Mouse (Mus musculus) heart, embryonic 13.5 days (tissue): ENCODE data around the gene Rbfox1. TPM values are rescaled to one million over a fixed set of nuclear protein-coding genes. Genes with fewer than 3 reads are reported as not detected.

Source experiments
- ATAC-seq: fragments of 200-750 bp; cut with Nextera tagmentation; 2 replicates; pipeline ENCODE4 v1.8.0; 2017; ENCODE audit warnings: moderate TSS enrichment; ENCODE audit not compliant: insufficient number of reproducible peaks, low FRiP score, low TSS enrichment; ENCODE audit errors: extremely low read depth
- H3K27ac ChIP-seq: fragments of 300-500 bp; sonication (generic); replicated peaks from 2 replicates; pipeline ENCODE4 v1.5.1; 2015; ENCODE audit warnings: moderate library complexity, mild to moderate bottlenecking, inconsistent platforms
- H3K27me3 ChIP-seq: fragments of 300-500 bp; sonication (generic); replicated peaks from 2 replicates; pipeline ENCODE4 v1.6.1; 2015; ENCODE audit warnings: mild to moderate bottlenecking, inconsistent platforms
- H3K36me3 ChIP-seq: fragments of 300-500 bp; sonication (generic); 2 replicates; pipeline ENCODE4 v1.6.1; 2015; ENCODE audit warnings: mild to moderate bottlenecking, inconsistent platforms
- H3K4me1 ChIP-seq: fragments of 300-500 bp; sonication (generic); 2 replicates; pipeline ENCODE4 v1.6.1; 2015; ENCODE audit warnings: inconsistent platforms
- H3K4me2 ChIP-seq: fragments of 300-500 bp; sonication (generic); 2 replicates; pipeline ENCODE4 v1.6.1; 2015; ENCODE audit warnings: inconsistent platforms, mild to moderate bottlenecking, moderate library complexity
- H3K4me3 ChIP-seq: fragments of 300-500 bp; sonication (generic); 2 replicates; pipeline ENCODE4 v1.5.1; 2015; ENCODE audit warnings: moderate library complexity, mild to moderate bottlenecking, inconsistent platforms
- H3K9ac ChIP-seq: fragments of 300-500 bp; sonication (generic); 2 replicates; pipeline ENCODE4 v1.6.1; 2015; ENCODE audit warnings: inconsistent platforms, mild to moderate bottlenecking, moderate library complexity
- H3K9me3 ChIP-seq: fragments of 300-500 bp; sonication (generic); 2 replicates; pipeline ENCODE4 v1.6.1; 2016; ENCODE audit warnings: inconsistent platforms
- whole genome bisulfite sequencing: fragments of 180-500 bp; shearing (Covaris S2); methylation state at CpG from one replicate; pipeline ENCODE4 v1.1.7; 2015; ENCODE audit warnings: mixed read lengths; 5-methylcytosine and 5-hydroxymethylcytosine counted together
- polyA plus RNA-seq: library from polyadenylated mRNA; unstranded; fragments of >200 nt; fragmentation: Nextera tagmentation; extraction: Ambion mirVana; gene quantifications from 2 replicates; pipeline ENCODE4 v1.2.1, GENCODE M21; 2015

Gene Rbfox1
- polyA plus RNA-seq, 1 experiment from 2014 or later = 2.8 TPM

- Histone ChIP-seq H3K4me2 (no peak overlapping the region), H3K4me3 (no peak overlapping the region), H3K4me1 (no peaks in the 10 kb centered on the region), H3K36me3 (no peaks in the 10 kb centered on the region), H3K27me3 (no peaks in the 10 kb centered on the region), H3K27ac (no peak overlapping the region), H3K9ac (no peak overlapping the region), H3K9me3 (no peaks in the 10 kb centered on the region)
- 69% methylated on average over 7 of the region's 7 CpGs for WGBS
- ATAC-seq = no peak
Measured at GRCm38 (mm10) chr16:6037009-6037408, 151.9 kb downstream of the Rbfox1 start.

GRCm38 (mm10) chr16:6042766-6043165, 157.6 kb downstream of the Rbfox1 start:
- Histone ChIP-seq H3K27me3 (no peaks in the 10 kb centered on the region), H3K4me3 (no peak overlapping the region), H3K4me2 (no peak overlapping the region), H3K36me3 (no peaks in the 10 kb centered on the region), H3K4me1 (peaks cover 7% of the 10 kb centered on the region), H3K9me3 (no peaks in the 10 kb centered on the region), H3K9ac (no peak overlapping the region), H3K27ac (no peak overlapping the region)
- 59% methylated on average over 3 of the region's 3 CpGs for WGBS
- ATAC-seq = no peak

GRCm38 (mm10) chr16:6048601-6049000, 163.4 kb downstream of the Rbfox1 start:
- Histone ChIP-seq H3K4me1 (no peaks in the 10 kb centered on the region), H3K27ac (no peak overlapping the region), H3K4me3 (no peak overlapping the region), H3K9me3 (no peaks in the 10 kb centered on the region), H3K4me2 (no peak overlapping the region), H3K36me3 (no peaks in the 10 kb centered on the region), H3K27me3 (no peaks in the 10 kb centered on the region), H3K9ac (no peak overlapping the region)
- ATAC-seq = no peak
- WGBS = 70% methylated on average over 1 of the region's 1 CpGs

GRCm38 (mm10) chr16:6062495-6062894, 177.3 kb downstream of the Rbfox1 start:
- WGBS = 76% methylated on average over 1 of the region's 1 CpGs
- no peak overlapping the region for H3K9ac ChIP-seq
- H3K4me3 ChIP-seq = no peak overlapping the region
- H3K4me1 ChIP-seq = peaks cover 7% of the 10 kb centered on the region
- H3K27me3 ChIP-seq = no peaks in the 10 kb centered on the region
- no peak overlapping the region for H3K27ac ChIP-seq
- ATAC-seq = no peak
- H3K4me2 ChIP-seq = no peak overlapping the region
- H3K9me3 ChIP-seq = no peaks in the 10 kb centered on the region
- H3K36me3 ChIP-seq = no peaks in the 10 kb centered on the region

GRCm38 (mm10) chr16:6065481-6065880, 180.3 kb downstream of the Rbfox1 start:
- WGBS = 80% methylated on average over 4 of the region's 4 CpGs
- no peak for ATAC-seq
- Histone ChIP-seq H3K4me2 (no peak overlapping the region), H3K27ac (no peak overlapping the region), H3K27me3 (no peaks in the 10 kb centered on the region), H3K36me3 (no peaks in the 10 kb centered on the region), H3K4me1 (peaks cover 7% of the 10 kb centered on the region), H3K4me3 (no peak overlapping the region), H3K9ac (no peak overlapping the region), H3K9me3 (no peaks in the 10 kb centered on the region)

GRCm38 (mm10) chr16:6075442-6076050, 190.4 kb downstream of the Rbfox1 start:
- no peaks in the 10 kb centered on the region for H3K36me3 ChIP-seq
- H3K9ac ChIP-seq = no peak overlapping the region
- no peak for ATAC-seq
- no peak overlapping the region for H3K27ac ChIP-seq
- H3K27me3 ChIP-seq = no peaks in the 10 kb centered on the region
- WGBS = 81% methylated on average over 10 of the region's 10 CpGs
- H3K9me3 ChIP-seq = peaks cover 2% of the 10 kb centered on the region; the same call in 1 of the 2 replicates
- H3K4me2 ChIP-seq = no peak overlapping the region
- H3K4me3 ChIP-seq = no peak overlapping the region
- peaks cover 2% of the 10 kb centered on the region for H3K4me1 ChIP-seq

- H3K27ac ChIP-seq = no peak overlapping the region
- no peak overlapping the region for H3K4me3 ChIP-seq
- ATAC-seq = no peak
- H3K9me3 ChIP-seq = no peaks in the 10 kb centered on the region
- no peak overlapping the region for H3K4me2 ChIP-seq
- no peaks in the 10 kb centered on the region for H3K36me3 ChIP-seq
- 80% methylated on average over 4 of the region's 4 CpGs for WGBS
- H3K9ac ChIP-seq = no peak overlapping the region
- peaks cover 9% of the 10 kb centered on the region for H3K4me1 ChIP-seq
- H3K27me3 ChIP-seq = no peaks in the 10 kb centered on the region
Measured at GRCm38 (mm10) chr16:6079017-6079416, 193.9 kb downstream of the Rbfox1 start.

GRCm38 (mm10) chr16:6084701-6085365, 199.7 kb downstream of the Rbfox1 start:
- Histone ChIP-seq H3K4me1 (peaks cover 31% of the 10 kb centered on the region), H3K36me3 (no peaks in the 10 kb centered on the region), H3K9ac (no peak overlapping the region), H3K9me3 (no peaks in the 10 kb centered on the region), H3K27ac (no peak overlapping the region), H3K27me3 (no peaks in the 10 kb centered on the region), H3K4me2 (no peak overlapping the region), H3K4me3 (no peak overlapping the region)
- WGBS = 74% methylated on average over 7 of the region's 7 CpGs
- no peak for ATAC-seq

- peak; percentile 80; the same call in 1 of the 2 replicates for ATAC-seq
- Histone ChIP-seq H3K4me3 (no peak overlapping the region), H3K9ac (no peak overlapping the region), H3K4me1 (peaks cover 29% of the 10 kb centered on the region), H3K9me3 (no peaks in the 10 kb centered on the region), H3K27me3 (no peaks in the 10 kb centered on the region), H3K36me3 (no peaks in the 10 kb centered on the region), H3K4me2 (peak overlapping the region; percentile 29), H3K27ac (peak overlapping the region; percentile 96)
- WGBS = 20% methylated on average over 3 of the region's 3 CpGs
Measured at GRCm38 (mm10) chr16:6086200-6086599, 201.0 kb downstream of the Rbfox1 start.

- ATAC-seq = no peak
- 82% methylated on average over 3 of the region's 3 CpGs for WGBS
- Histone ChIP-seq H3K9me3 (no peaks in the 10 kb centered on the region), H3K27ac (no peak overlapping the region), H3K36me3 (no peaks in the 10 kb centered on the region), H3K4me3 (no peak overlapping the region), H3K4me1 (peaks cover 38% of the 10 kb centered on the region), H3K9ac (no peak overlapping the region), H3K27me3 (no peaks in the 10 kb centered on the region), H3K4me2 (no peak overlapping the region)
Measured at GRCm38 (mm10) chr16:6091326-6092123, 206.4 kb downstream of the Rbfox1 start.

- no peak overlapping the region for H3K4me2 ChIP-seq
- ATAC-seq = peak; percentile 83
- H3K9ac ChIP-seq = no peak overlapping the region
- peak overlapping the region; percentile 48 for H3K27ac ChIP-seq
- H3K9me3 ChIP-seq = no peaks in the 10 kb centered on the region
- peaks cover 37% of the 10 kb centered on the region for H3K4me1 ChIP-seq
- no peak overlapping the region for H3K4me3 ChIP-seq
- 49% methylated on average over 2 of the region's 2 CpGs for WGBS
- H3K36me3 ChIP-seq = no peaks in the 10 kb centered on the region
- no peaks in the 10 kb centered on the region for H3K27me3 ChIP-seq
Measured at GRCm38 (mm10) chr16:6095604-6096372, 210.6 kb downstream of the Rbfox1 start.
